Mouse (Mus musculus) midbrain, embryonic 13.5 days (tissue): ENCODE data around the gene Lamb2. TPM values are rescaled to one million over a fixed set of nuclear protein-coding genes. Genes with fewer than 3 reads are reported as not detected.

ENCODE experiments used
- ATAC-seq: fragments of 200-750 bp; cut with Nextera tagmentation; 2 replicates; pipeline ENCODE4 v1.8.0; 2017; ENCODE audit warnings: mild to moderate bottlenecking, moderate TSS enrichment, moderate library complexity
- H3K27ac ChIP-seq: fragments of 300-500 bp; sonication (generic); 2 replicates; pipeline ENCODE4 v1.5.1; 2015; ENCODE audit warnings: inconsistent platforms, mild to moderate bottlenecking, moderate library complexity
- H3K27me3 ChIP-seq: fragments of 300-500 bp; sonication (generic); 2 replicates; pipeline ENCODE4 v1.6.1; 2015; ENCODE audit warnings: mild to moderate bottlenecking, inconsistent platforms
- H3K36me3 ChIP-seq: fragments of 300-500 bp; sonication (generic); 2 replicates; pipeline ENCODE4 v1.6.1; 2015; ENCODE audit warnings: mild to moderate bottlenecking, inconsistent platforms
- H3K4me1 ChIP-seq: fragments of 300-500 bp; sonication (generic); replicated peaks from 2 replicates; pipeline ENCODE4 v1.6.1; 2015; ENCODE audit warnings: inconsistent platforms
- H3K4me2 ChIP-seq: fragments of 300-500 bp; sonication (generic); replicated peaks from 2 replicates; pipeline ENCODE4 v1.6.1; 2015; ENCODE audit warnings: moderate library complexity, mild to moderate bottlenecking, inconsistent platforms
- H3K4me3 ChIP-seq: fragments of 300-500 bp; sonication (generic); replicated peaks from 2 replicates; pipeline ENCODE4 v1.5.1; 2015; ENCODE audit warnings: mild to moderate bottlenecking, inconsistent platforms
- H3K9ac ChIP-seq: fragments of 300-500 bp; sonication (generic); replicated peaks from 2 replicates; pipeline ENCODE4 v1.6.1; 2015; ENCODE audit warnings: mild to moderate bottlenecking, inconsistent platforms
- H3K9me3 ChIP-seq: fragments of 300-500 bp; sonication (generic); 2 replicates; pipeline ENCODE4 v1.6.1; 2016; ENCODE audit warnings: mild to moderate bottlenecking, inconsistent platforms
- WGBS: fragments of 180-500 bp; shearing (Covaris S2); methylation state at CpG from one replicate; pipeline ENCODE4 v1.1.7; 2015; 5-methylcytosine and 5-hydroxymethylcytosine counted together
- polyA plus RNA-seq: library from polyadenylated mRNA; unstranded; fragments of >200 nt; fragmentation: Nextera tagmentation; extraction: Ambion mirVana; gene quantifications from 2 replicates; pipeline ENCODE4 v1.2.1, GENCODE M21; 2015

The Lamb2 gene
- polyA plus RNA-seq, 1 experiment from 2014 or later = 24.1 TPM

DNA sequence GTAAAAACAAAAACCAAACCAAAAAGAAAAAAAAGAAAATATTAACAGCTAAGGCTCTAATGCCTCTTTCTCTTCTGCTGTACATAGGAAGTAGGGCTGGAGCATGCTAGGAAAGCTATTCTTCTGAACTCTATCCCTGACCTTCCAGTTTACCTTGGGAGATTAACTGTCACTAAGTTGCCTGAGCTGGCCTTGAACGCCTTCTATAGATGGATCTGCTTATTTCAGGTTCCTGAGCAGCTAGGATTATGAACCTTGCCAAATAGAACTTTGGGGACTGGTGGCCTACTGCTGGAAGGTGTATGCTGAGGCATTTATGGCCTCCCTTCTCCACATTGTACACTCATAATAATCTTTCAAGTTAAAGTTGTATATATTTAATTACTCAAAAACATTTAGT lies 51.4 kb downstream of the Lamb2 start:
- Histone ChIP-seq H3K27me3 (no peaks in the 10 kb centered on the region), H3K4me3 (no peak overlapping the region), H3K9ac (no peak overlapping the region), H3K9me3 (no peaks in the 10 kb centered on the region), H3K27ac (no peak overlapping the region), H3K4me2 (no peak overlapping the region), H3K36me3 (peaks cover 76% of the 10 kb centered on the region), H3K4me1 (no peaks in the 10 kb centered on the region)
- ATAC-seq = no peak
- 89% methylated on average over 1 of the region's 1 CpGs for WGBS

DNA sequence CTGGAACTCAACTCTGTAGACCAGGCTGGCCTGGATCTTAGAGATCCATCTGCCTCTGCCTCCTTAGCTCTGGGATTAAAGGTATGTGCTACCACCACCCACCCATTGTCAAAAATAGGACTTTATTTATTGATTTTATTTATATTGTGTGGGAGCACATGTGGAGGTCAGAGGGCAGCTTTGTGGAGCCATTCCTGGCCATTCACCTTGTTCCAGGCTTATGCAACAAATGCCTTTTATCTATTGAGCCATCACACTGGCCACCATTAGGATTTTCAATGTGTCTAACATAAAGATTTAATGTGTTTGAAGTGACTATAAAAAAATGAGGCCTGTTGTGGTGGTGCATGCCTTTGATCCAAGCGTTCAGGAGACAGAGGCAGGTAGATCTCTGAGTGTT lies 52.0 kb downstream of the Lamb2 start:
- Histone ChIP-seq H3K4me2 (no peak overlapping the region), H3K4me3 (no peak overlapping the region), H3K4me1 (no peaks in the 10 kb centered on the region), H3K27me3 (no peaks in the 10 kb centered on the region), H3K9me3 (no peaks in the 10 kb centered on the region), H3K27ac (no peak overlapping the region), H3K36me3 (peaks cover 81% of the 10 kb centered on the region), H3K9ac (no peak overlapping the region)
- ATAC-seq = no peak
- 94% methylated on average over 1 of the region's 1 CpGs for WGBS

Other genes starting within 250 kb of the Lamb2 start
- 50.5 and 57.8 TPM in 2 replicates for gene Dag1, start 215.8 kb upstream of the Lamb2 start, polyA plus RNA-seq
- gene Nicn1, start 189.3 kb upstream of the Lamb2 start, polyA plus RNA-seq = 118 TPM in 2 replicates
- gene Amt, start 182.9 kb upstream of the Lamb2 start, polyA plus RNA-seq = 33.6 and 35.5 TPM in 2 replicates
- gene Rhoa, start 173.6 kb upstream of the Lamb2 start, polyA plus RNA-seq = 288 and 306 TPM in 2 replicates
- 52.6 and 57.5 TPM in 2 replicates for gene Tcta, start 173.6 kb upstream of the Lamb2 start, polyA plus RNA-seq
- 474 and 511 TPM in 2 replicates for gene Gpx1, start 140.8 kb upstream of the Lamb2 start, polyA plus RNA-seq
- 143 and 146 TPM in 2 replicates for gene Usp4, start 131.9 kb upstream of the Lamb2 start, polyA plus RNA-seq
- gene 1700102P08Rik, start 86.9 kb upstream of the Lamb2 start, polyA plus RNA-seq = 2.1 and 2.2 TPM in 2 replicates
- 1.3 and 1.7 TPM in 2 replicates for gene Ccdc36, start 51.3 kb upstream of the Lamb2 start, polyA plus RNA-seq
- gene BC048562, start 43.3 kb upstream of the Lamb2 start, polyA plus RNA-seq = not detected in 2 replicates
- 59.7 and 63.5 TPM in 2 replicates for gene Ccdc71, start 19.2 kb upstream of the Lamb2 start, polyA plus RNA-seq
- 75.7 and 84.8 TPM in 2 replicates for gene Klhdc8b, start 18.2 kb upstream of the Lamb2 start, polyA plus RNA-seq
- 75.9 and 91.9 TPM in 2 replicates for gene Usp19, start 10.9 kb downstream of the Lamb2 start, polyA plus RNA-seq
- gene Qars, start 28.0 kb downstream of the Lamb2 start, polyA plus RNA-seq = 70.2 and 70.5 TPM in 2 replicates
- gene Qrich1, start 37.1 kb downstream of the Lamb2 start, polyA plus RNA-seq = 141 and 146 TPM in 2 replicates
- gene Impdh2, start 80.5 kb downstream of the Lamb2 start, polyA plus RNA-seq = 108 and 115 TPM in 2 replicates
- gene Ndufaf3, start 87.7 kb downstream of the Lamb2 start, polyA plus RNA-seq = 73.7 and 79.2 TPM in 2 replicates
- 321 and 345 TPM in 2 replicates for gene Dalrd3, start 90.2 kb downstream of the Lamb2 start, polyA plus RNA-seq
- 364 and 380 TPM in 2 replicates for gene Wdr6, start 99.0 kb downstream of the Lamb2 start, polyA plus RNA-seq
- 24.6 and 27.7 TPM in 2 replicates for gene P4htm, start 117.9 kb downstream of the Lamb2 start, polyA plus RNA-seq
- gene Arih2, start 169.7 kb downstream of the Lamb2 start, polyA plus RNA-seq = 53.6 and 54.0 TPM in 2 replicates
- gene Slc25a20, start 182.4 kb downstream of the Lamb2 start, polyA plus RNA-seq = 39.5 and 40.5 TPM in 2 replicates
- 49.3 and 54.0 TPM in 2 replicates for gene Prkar2a, start 209.6 kb downstream of the Lamb2 start, polyA plus RNA-seq